Mouse (Mus musculus) forebrain, postnatal 0 days (tissue): ENCODE measurements around the gene Dusp28. TPM values are rescaled to one million over a fixed set of nuclear protein-coding genes. Genes with fewer than 3 reads are reported as not detected.

Experiments used
- ATAC-seq: fragments of 200-750 bp; cut with Nextera tagmentation; 2 replicates; pipeline ENCODE4 v1.8.0; 2017; ENCODE audit warnings: mild to moderate bottlenecking, moderate library complexity
- DNase-seq: peaks from one replicate; pipeline ENCODE4 v3.0.0-alpha.2; 2015
- H3K27ac ChIP-seq: fragments of 300-500 bp; sonication (generic); 2 replicates; pipeline ENCODE4 v1.5.1; 2014; ENCODE audit warnings: low read depth, mild to moderate bottlenecking, antibody characterized with exemption, low read length, moderate library complexity, mixed read lengths
- H3K27me3 ChIP-seq: fragments of 300-500 bp; sonication (generic); 2 replicates; pipeline ENCODE4 v1.6.1; 2014; ENCODE audit warnings: mild to moderate bottlenecking, low read length, mixed read lengths; ENCODE audit not compliant: insufficient read depth
- H3K36me3 ChIP-seq: fragments of 300-500 bp; sonication (generic); 2 replicates; pipeline ENCODE4 v1.6.1; 2014; ENCODE audit warnings: mild to moderate bottlenecking, moderate library complexity; ENCODE audit not compliant: insufficient read depth
- H3K4me1 ChIP-seq: fragments of 300-500 bp; sonication (generic); 2 replicates; pipeline ENCODE4 v1.6.1; 2014; ENCODE audit warnings: antibody characterized with exemption; ENCODE audit not compliant: insufficient read depth
- H3K4me2 ChIP-seq: fragments of 300-500 bp; sonication (generic); 2 replicates; pipeline ENCODE4 v1.6.1; 2014; ENCODE audit warnings: low read depth, mild to moderate bottlenecking, moderate library complexity
- H3K4me3 ChIP-seq: fragments of 300-500 bp; sonication (generic); 2 replicates; pipeline ENCODE4 v1.5.1; 2014; ENCODE audit warnings: low read depth, low read length, mixed read lengths
- H3K9ac ChIP-seq: fragments of 300-500 bp; sonication (generic); 2 replicates; pipeline ENCODE4 v1.6.1; 2014; ENCODE audit warnings: mild to moderate bottlenecking
- H3K9me3 ChIP-seq: fragments of 300-500 bp; sonication (generic); 2 replicates; pipeline ENCODE4 v1.6.1; 2016; ENCODE audit warnings: low read length
- CTCF ChIP-seq: sonication (generic); IDR thresholded peaks from 2 replicates; pipeline ENCODE4 v1.5.1; 2016; ENCODE audit warnings: antibody characterized with exemption, control low read depth, low read depth
- WGBS: fragments of 180-500 bp; shearing (Covaris S2); extraction: QIAGEN DNeasy Blood & Tissue Kit; methylation state at CpG from one replicate; pipeline ENCODE4 v1.1.7; 2014; 5-methylcytosine and 5-hydroxymethylcytosine counted together
- polyA plus RNA-seq: library from polyadenylated mRNA; unstranded; fragments of >200 nt; fragmentation: Nextera tagmentation; extraction: Ambion mirVana; gene quantifications from 2 replicates; pipeline ENCODE4 v1.2.1, GENCODE M21; 2015
- total RNA-seq: library from RNA; depleted of rRNA; stranded (reverse); fragments of >200 nt; gene quantifications from 2 replicates; pipeline ENCODE4 v1.2.3, GENCODE M21; 2014

Gene Dusp28
- total and polyA plus RNA-seq, 2 experiments from 2014 or later, result 22.3 to 25.7 TPM

GRCm38 (mm10) chr1:92930171-92930706, 23.5 kb downstream of the Dusp28 start:
- Histone ChIP-seq H3K4me1 (peaks cover 7% of the 10 kb centered on the region), H3K4me2 (no peak overlapping the region), H3K27ac (no peak overlapping the region), H3K9me3 (0 out of 2 replicates have a peak, but pooled peaks cover 3% of the 10 kb centered on the region), H3K27me3 (0 out of 2 replicates have a peak, but pooled peaks cover 5% of the 10 kb centered on the region), H3K36me3 (no peaks in the 10 kb centered on the region), H3K9ac (no peak overlapping the region), H3K4me3 (no peak overlapping the region)
- DNase-seq, result no peak
- no peak for TF ChIP-seq CTCF
- WGBS, result 21% methylated on average over 1 of the region's 1 CpGs
- ATAC-seq, result no peak

GRCm38 (mm10) chr1:92933611-92934010, 26.8 kb downstream of the Dusp28 start:
- 81% methylated on average over 4 of the region's 4 CpGs for WGBS
- H3K27ac ChIP-seq, result peak overlapping the region; percentile 97
- TF ChIP-seq CTCF, result no peak
- peaks cover 10% of the 10 kb centered on the region for H3K36me3 ChIP-seq
- peak overlapping the region; percentile 77 for H3K4me2 ChIP-seq
- DNase-seq (no peak), ATAC-seq (no peak)
- peaks cover 21% of the 10 kb centered on the region for H3K4me1 ChIP-seq
- H3K4me3 ChIP-seq, result peak overlapping the region; percentile 62
- no peaks in the 10 kb centered on the region for H3K9me3 ChIP-seq
- peak overlapping the region; percentile 70 for H3K9ac ChIP-seq
- 0 out of 2 replicates have a peak, but pooled peaks cover 1% of the 10 kb centered on the region for H3K27me3 ChIP-seq

- peak; percentile 99 for DNase-seq
- Histone ChIP-seq H3K27ac (peak within 1 kb of the TSS; percentile 97), H3K9me3 (no peaks in the 10 kb centered on the region), H3K9ac (peak within 1 kb of the TSS; percentile 70), H3K4me1 (peaks cover 21% of the 10 kb centered on the region), H3K4me2 (peak within 1 kb of the TSS; percentile 77), H3K4me3 (peak within 1 kb of the TSS; percentile 62), H3K27me3 (no peaks in the 10 kb centered on the region), H3K36me3 (peaks cover 15% of the 10 kb centered on the region)
- TF ChIP-seq CTCF, result peak; percentile 38; the same call in 1 of the 2 replicates
- 1% methylated on average over 45 of the region's 45 CpGs for WGBS
- peak; percentile 99 for ATAC-seq
Observed at GRCm38 (mm10) chr1:92934182-92934827, 27.5 kb downstream of the Dusp28 start, which contains the start of gene Capn10. TSS of gene Capn10 (plus strand) at chr1:92934376.

DNA sequence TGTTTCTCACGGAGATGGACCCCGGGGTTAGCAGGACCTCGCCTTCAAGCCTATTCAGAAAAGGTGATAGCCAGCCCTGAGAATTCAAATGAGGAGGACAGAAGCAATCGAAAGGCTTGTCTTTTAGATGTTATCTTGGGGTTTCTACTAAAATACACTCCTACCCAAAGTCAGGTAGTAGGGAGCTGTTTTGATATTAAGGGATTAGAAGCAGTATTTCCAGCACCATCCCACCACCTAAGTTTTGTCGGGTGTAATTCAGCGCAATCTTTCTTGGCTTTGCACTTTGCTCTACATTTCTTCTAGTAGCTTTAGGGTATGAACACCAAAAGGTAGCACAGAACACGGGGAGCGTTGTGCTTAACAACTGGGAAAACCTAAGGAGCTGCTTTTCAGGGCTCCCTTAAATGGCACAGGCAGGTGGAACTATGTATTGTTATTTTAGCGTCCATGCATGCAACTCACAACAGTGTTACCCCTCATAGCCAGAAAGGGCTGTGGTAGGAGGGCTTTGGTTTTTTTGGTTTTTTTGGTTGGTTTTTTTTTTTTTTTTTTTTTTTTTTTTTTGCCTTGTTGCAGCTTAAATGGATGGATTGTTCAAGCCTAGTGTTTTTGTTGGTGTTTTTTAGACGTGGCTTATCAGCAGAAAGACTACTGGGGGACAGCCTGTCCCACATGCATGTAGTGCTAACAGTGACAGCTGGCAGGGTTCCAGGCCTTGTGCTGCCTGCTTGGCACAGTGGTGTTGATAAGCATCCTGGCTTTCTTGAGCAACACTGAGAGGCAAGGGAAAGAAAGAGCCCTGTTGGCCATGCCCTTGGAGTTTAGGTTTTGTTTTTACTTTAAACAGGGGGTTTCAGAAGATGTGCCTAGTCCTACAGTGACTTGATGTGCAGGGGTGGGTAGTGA, 28.5 kb downstream of the Dusp28 start:
- Histone ChIP-seq H3K27ac (peak overlapping the region; percentile 97), H3K4me3 (peak overlapping the region; percentile 62), H3K36me3 (peaks cover 25% of the 10 kb centered on the region), H3K9ac (peak overlapping the region; percentile 70), H3K4me1 (peaks cover 21% of the 10 kb centered on the region), H3K27me3 (no peaks in the 10 kb centered on the region), H3K4me2 (peak overlapping the region; percentile 77), H3K9me3 (no peaks in the 10 kb centered on the region)
- TF ChIP-seq CTCF, result no peak
- no peak for ATAC-seq
- WGBS, result 8% methylated on average over 10 of the region's 10 CpGs
- DNase-seq, result peak; percentile 48

DNA sequence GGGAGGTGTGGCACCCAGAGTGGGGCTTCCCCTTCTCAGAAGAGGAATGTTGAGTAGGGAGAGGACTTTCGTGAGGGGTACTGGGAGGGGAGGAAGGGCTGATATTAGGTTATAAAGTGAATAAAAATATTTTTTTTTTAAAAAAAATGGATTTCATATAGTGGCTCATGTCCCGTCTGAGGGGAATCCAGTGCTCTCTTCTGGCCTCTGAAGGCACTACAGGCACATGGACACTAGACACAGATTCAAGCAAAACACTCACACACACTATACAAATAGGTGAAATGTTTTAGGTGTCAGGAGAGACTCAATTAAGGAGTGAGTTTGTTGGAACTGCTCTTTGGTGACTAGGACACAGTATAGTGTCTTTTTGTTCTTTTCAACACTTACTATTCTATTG, 29.2 kb downstream of the Dusp28 start:
- DNase-seq (no peak), ATAC-seq (no peak)
- Histone ChIP-seq H3K9ac (peak overlapping the region; percentile 70), H3K4me3 (peak overlapping the region; percentile 62), H3K36me3 (peaks cover 31% of the 10 kb centered on the region), H3K27me3 (no peaks in the 10 kb centered on the region), H3K4me2 (peak overlapping the region; percentile 77), H3K4me1 (peaks cover 21% of the 10 kb centered on the region), H3K9me3 (no peaks in the 10 kb centered on the region), H3K27ac (peak overlapping the region; percentile 35; the same call in 1 of the 2 replicates)
- 47% methylated on average over 2 of the region's 2 CpGs for WGBS
- TF ChIP-seq CTCF, result peak; percentile 49

- H3K9ac ChIP-seq, result peak overlapping the region; percentile 70; the same call in 1 of the 2 replicates
- H3K27ac ChIP-seq, result no peak overlapping the region
- no peaks in the 10 kb centered on the region for H3K9me3 ChIP-seq
- H3K4me1 ChIP-seq, result peaks cover 21% of the 10 kb centered on the region
- H3K4me3 ChIP-seq, result no peak overlapping the region
- 81% methylated on average over 3 of the region's 3 CpGs for WGBS
- no peak for TF ChIP-seq CTCF
- DNase-seq (no peak), ATAC-seq (no peak)
- no peaks in the 10 kb centered on the region for H3K27me3 ChIP-seq
- H3K4me2 ChIP-seq, result peak overlapping the region; percentile 77
- peaks cover 33% of the 10 kb centered on the region for H3K36me3 ChIP-seq
Observed at GRCm38 (mm10) chr1:92936467-92936866, 29.7 kb downstream of the Dusp28 start.
